Mouse (Mus musculus) spleen, adult 10 weeks (tissue): ENCODE measurements around the gene Rpgrip1l. TPM values are rescaled to one million over a fixed set of nuclear protein-coding genes. Genes with fewer than 3 reads are reported as not detected.

Experiments used
- polyA plus RNA-seq: library from polyadenylated mRNA; stranded (reverse); fragments of 350-450 nt; fragmentation: Illumina TruSeq; extraction: RNeasy Lipid Tissue Mini Kit (QIAGEN cat#74804); gene quantifications from one replicate; pipeline ENCODE4 v1.2.3, GENCODE M21; 2015; ENCODE audit warnings: low replicate concordance; ENCODE audit not compliant: insufficient read depth

Gene Rpgrip1l
- polyA plus RNA-seq: 4.7 TPM

DNA sequence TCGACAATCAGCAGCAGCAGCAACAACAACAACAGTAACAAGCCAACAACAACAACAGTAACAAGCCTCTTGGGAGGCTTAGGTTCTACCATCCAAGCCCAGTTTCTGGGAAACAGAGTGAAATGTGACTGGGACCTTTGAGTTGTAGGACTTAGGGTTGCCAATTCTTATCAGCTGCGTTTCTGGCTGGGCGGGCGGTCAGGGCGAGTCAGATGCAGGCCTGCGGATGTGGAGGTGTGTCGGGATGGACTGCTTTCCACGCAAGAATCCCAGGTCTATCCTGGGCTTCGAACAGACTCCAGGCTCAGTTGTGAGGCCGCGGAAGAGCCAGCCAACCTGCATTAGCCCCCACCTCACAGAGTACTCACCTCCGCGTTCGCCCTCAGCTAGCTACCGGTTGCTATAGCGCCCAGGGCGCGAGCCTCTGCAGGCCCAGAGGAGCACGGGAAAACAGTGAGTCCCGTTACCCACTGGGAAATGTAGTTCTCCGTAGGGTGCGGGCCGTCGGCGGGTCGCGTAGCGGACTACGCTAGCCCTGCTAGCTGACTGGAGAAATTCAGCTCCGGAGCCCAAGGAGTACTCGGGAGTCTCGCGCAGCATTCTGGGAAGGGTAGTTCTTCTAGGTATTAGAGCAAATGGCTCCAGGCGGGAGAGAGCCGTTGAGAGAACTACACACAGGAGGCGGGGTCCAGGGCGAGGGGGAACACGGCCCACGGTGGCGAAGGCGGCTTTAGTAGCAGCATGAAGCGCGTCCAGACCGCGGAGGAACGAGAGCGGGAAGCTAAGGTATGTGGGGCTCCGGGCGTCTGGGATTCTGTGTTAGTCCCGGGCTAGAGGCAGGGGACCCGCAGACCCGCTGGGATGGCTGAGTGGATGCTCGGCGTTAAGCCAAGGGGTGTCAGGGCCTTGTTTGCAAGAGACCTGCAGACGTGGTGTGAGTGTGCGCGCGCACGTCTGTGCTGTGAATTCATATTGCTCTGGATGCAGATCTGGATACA is at the start of gene Rpgrip1l, which contains the start of gene Fto:
TSS of gene Rpgrip1l (minus strand) at position 428 of the 998 bp plus-strand sequence.
TSS of gene Fto (plus strand) at position 691 of the 998 bp plus-strand sequence.

DNA sequence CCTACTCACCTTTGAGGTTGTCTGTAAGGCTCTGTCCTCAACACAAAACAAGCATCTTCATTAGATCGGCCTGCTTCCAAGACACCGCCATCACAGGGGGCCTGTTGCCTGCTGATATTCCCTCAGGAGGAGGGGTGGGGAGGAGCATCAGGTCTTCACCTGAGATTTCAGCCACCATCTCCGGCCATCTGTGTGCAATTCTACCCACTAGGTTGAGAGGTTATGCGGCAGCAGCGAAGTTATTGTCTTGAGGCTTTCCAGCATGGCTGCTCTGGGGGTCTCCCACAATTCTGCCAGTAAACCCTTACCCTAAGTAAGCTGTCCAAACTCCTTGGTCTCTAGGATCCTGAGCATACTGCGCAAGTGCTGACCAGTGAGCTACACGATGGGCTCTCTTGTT is 113.2 kb downstream of the Rpgrip1l start, which contains the start of gene Aktip:
TSS of gene Aktip (minus strand) at position 101 of the 400 bp plus-strand sequence.

Other genes with a start within 250 kb of the Rpgrip1l start
- gene Rbl2, start 243.2 kb downstream of the Rpgrip1l start, polyA plus RNA-seq: 72.4 TPM
- 32.2 TPM for gene Aktip, start 113.3 kb downstream of the Rpgrip1l start, polyA plus RNA-seq
- gene Fto, start 263 bp upstream of the Rpgrip1l start, polyA plus RNA-seq: 23.0 TPM